Mouse (Mus musculus): Measurements from ENCODE around the gene Olfr1151.

DNA sequence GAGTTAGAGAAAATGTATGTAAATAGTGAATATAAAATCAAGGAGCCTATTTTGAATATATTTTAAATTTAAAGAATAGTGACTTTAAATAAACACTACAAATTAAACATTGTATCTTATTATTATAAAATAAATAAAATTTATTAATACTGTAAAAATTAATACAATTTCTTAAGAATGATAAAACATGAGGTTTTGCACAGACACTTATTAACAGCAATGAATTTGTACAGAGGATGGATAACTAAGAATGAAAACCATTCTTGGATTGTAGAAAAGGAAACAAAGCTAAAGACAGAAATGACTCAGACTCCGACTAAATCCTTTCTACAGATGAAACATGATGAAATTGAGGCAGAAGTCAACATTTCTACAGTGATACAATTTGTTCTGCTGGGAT lies 46.1 kb upstream of the Olfr1151 start, which contains the start of gene Olfr1145:
- TF ChIP-seq CTCF (IDR thresholded peaks at IDR 0.05; ENCODE audit: low read depth) (no peak), EP300 (optimal IDR thresholded peaks at IDR 0.05) (no peak)

All from stomach, postnatal 0 days (tissue).